Mouse (Mus musculus): ENCODE measurements around the gene Aff3.

Gene Aff3

GRCm38 (mm10) chr1:38545282-38545945, 119.3 kb downstream of the Aff3 start:
- no peak for DNase-seq (ENCODE audit: low spot score)

GRCm38 (mm10) chr1:38544501-38544900, 120.3 kb downstream of the Aff3 start:
- no peak for DNase-seq (ENCODE audit: low spot score)

- no peak for DNase-seq (ENCODE audit: low spot score)
Measured at GRCm38 (mm10) chr1:38541536-38541935, 123.2 kb downstream of the Aff3 start.

GRCm38 (mm10) chr1:38536929-38537540, 127.7 kb downstream of the Aff3 start:
- DNase-seq (ENCODE audit: low spot score) = no peak

GRCm38 (mm10) chr1:38532581-38532980, 132.2 kb downstream of the Aff3 start:
- no peak for DNase-seq (ENCODE audit: low spot score)

- DNase-seq (ENCODE audit: low spot score) = no peak
Measured at GRCm38 (mm10) chr1:38528607-38529006, 136.1 kb downstream of the Aff3 start.

GRCm38 (mm10) chr1:38526568-38526967, 138.2 kb downstream of the Aff3 start:
- no peak for DNase-seq (ENCODE audit: low spot score)

GRCm38 (mm10) chr1:38521651-38522050, 143.1 kb downstream of the Aff3 start:
- no peak for DNase-seq (ENCODE audit: low spot score)

- no peak for DNase-seq (ENCODE audit: low spot score)
Measured at GRCm38 (mm10) chr1:38516225-38516624, 148.5 kb downstream of the Aff3 start.

- no peak for DNase-seq (ENCODE audit: low spot score)
Measured at GRCm38 (mm10) chr1:38514634-38515011, 150.1 kb downstream of the Aff3 start.

GRCm38 (mm10) chr1:38513970-38514633, 150.7 kb downstream of the Aff3 start:
- DNase-seq (ENCODE audit: low spot score) = no peak

GRCm38 (mm10) chr1:38512258-38513081, 152.3 kb downstream of the Aff3 start:
- DNase-seq (ENCODE audit: low spot score) = no peak

- DNase-seq (ENCODE audit: low spot score) = no peak
Measured at GRCm38 (mm10) chr1:38511076-38511475, 153.7 kb downstream of the Aff3 start.

GRCm38 (mm10) chr1:38509301-38509700, 155.5 kb downstream of the Aff3 start:
- DNase-seq (ENCODE audit: low spot score) = no peak

GRCm38 (mm10) chr1:38507636-38508179, 157.0 kb downstream of the Aff3 start:
- DNase-seq (ENCODE audit: low spot score) = no peak

- DNase-seq (ENCODE audit: low spot score) = no peak
Measured at GRCm38 (mm10) chr1:38506396-38506795, 158.4 kb downstream of the Aff3 start.

- no peak for DNase-seq (ENCODE audit: low spot score)
Measured at GRCm38 (mm10) chr1:38503431-38504089, 161.2 kb downstream of the Aff3 start.

- no peak for DNase-seq (ENCODE audit: low spot score)
Measured at GRCm38 (mm10) chr1:38502797-38503196, 162.0 kb downstream of the Aff3 start.

GRCm38 (mm10) chr1:38501231-38501630, 163.5 kb downstream of the Aff3 start:
- DNase-seq (ENCODE audit: low spot score) = no peak

- no peak for DNase-seq (ENCODE audit: low spot score)
Measured at GRCm38 (mm10) chr1:38499500-38499899, 165.3 kb downstream of the Aff3 start.

- DNase-seq (ENCODE audit: low spot score) = no peak
Measured at GRCm38 (mm10) chr1:38497576-38497975, 167.2 kb downstream of the Aff3 start.

Data from ovary, postnatal 10 days (tissue).